Mouse (Mus musculus) bone marrow macrophage, adult 2 months (primary cell): ENCODE results near the gene Pphln1.

ENCODE experiments used
- CTCF ChIP-seq: IDR thresholded peaks from 2 replicates; pipeline ENCODE4 v1.5.1; 2012; ENCODE audit warnings: low read depth, mild to moderate bottlenecking, low read length, moderate library complexity
- POLR2A ChIP-seq: IDR thresholded peaks from 2 replicates; pipeline ENCODE4 v1.6.1; 2012; ENCODE audit warnings: mild to moderate bottlenecking, low read depth, low read length, borderline replicate concordance

DNA sequence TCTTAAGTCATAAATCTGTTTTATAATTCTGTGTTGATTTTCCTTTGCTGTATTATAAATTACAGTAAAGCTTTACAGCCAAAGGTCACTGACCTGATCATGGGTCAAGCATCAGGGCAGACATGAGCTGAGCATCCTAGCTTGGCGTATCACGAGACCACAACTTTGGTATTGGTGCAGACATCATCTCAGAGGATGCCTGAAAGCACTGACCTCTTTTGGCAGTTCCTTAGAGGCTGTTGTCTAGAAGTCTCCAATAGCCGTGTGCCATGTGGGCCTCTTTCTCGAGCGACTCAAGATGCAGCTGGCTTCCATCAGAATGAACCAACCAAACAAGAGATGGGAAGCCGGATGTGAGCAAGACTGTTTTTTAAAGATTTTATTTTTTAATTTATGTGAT lies 32.6 kb upstream of the Pphln1 start:
- TF ChIP-seq CTCF (no peak), POLR2A (no peak)
